Comparison of ENCODE assay signal across 5 mouse cellular contexts in genomic region chr5:36938991-36939390, GRCm38 (mm10). TPM values are rescaled to one million over a fixed set of nuclear protein-coding genes. Genes with fewer than 3 reads are reported as not detected.
DNase-seq lines count a peak whose midpoint lies in the region; TF ChIP-seq lines count a peak whose summit lies in the region.
"Not testable (repeated sequence)": the region's sequence is repeated elsewhere in the genome, so short reads cannot be mapped to it uniquely, and the experiment has no call there.
"Had no signal": no experiment of that assay in that cellular context is flagged by ENCODE, and none has a peak within 500 bp of the region (broad histone marks: within the 10 kb centered on the region; RNA-seq: fewer than 3 reads in every experiment).

No protein-coding gene starts in this region.

- H3K27ac ChIP-seq in layer of hippocampus, adult 2 months: peak overlapping the region; percentile 39; the same call in 1 of the 2 replicates

- H3K4me3 ChIP-seq in layer of hippocampus, adult 2 months: not testable (repeated sequence)

- DNase-seq in ES-CJ7 (ENCODE audit: low read depth, low spot score): peak; percentile 50
- peak; percentile 65 for DNase-seq in R1 (ENCODE audit: low read depth, low spot score)
- peak; percentile 85 for DNase-seq in ZHBTc4 (ENCODE audit: low read depth, low spot score)
- DNase-seq in layer of hippocampus, adult 2 months (ENCODE audit: low spot score in 2 of 2): not testable (repeated sequence)

- not testable (repeated sequence) for TF ChIP-seq CTCF in layer of hippocampus, adult 2 months (conservative IDR thresholded peaks at IDR 0.05)

RNA-seq across cellular contexts. Expression of gene Wfs1, which starts 50.0 kb away (rescaled TPM):
- total RNA-seq in layer of hippocampus, adult 2 months (2021): 100 to 1,000 TPM; 133 to 144 TPM
- total RNA-seq: MEL had no signal
